Mouse (Mus musculus) lung, adult 2 months (tissue): ENCODE measurements around the gene Selenon.

Experiments used
- CTCF ChIP-seq: fragments of 200-500 bp; IDR thresholded peaks from 2 replicates; pipeline ENCODE4 v1.5.1; 2011; ENCODE audit warnings: mild to moderate bottlenecking, low read length, control low read depth; ENCODE audit not compliant: insufficient read depth
- POLR2A ChIP-seq: fragments of 200-500 bp; IDR thresholded peaks from 2 replicates; pipeline ENCODE4 v1.6.1; 2011; ENCODE audit warnings: low read depth, mild to moderate bottlenecking, control low read depth, low read length, borderline replicate concordance; ENCODE audit errors: extremely low read depth

GRCm38 (mm10) chr4:134503686-134504357 lies 48.1 kb downstream of the Selenon start:
- no peak for TF ChIP-seq CTCF
- no peak for TF ChIP-seq POLR2A
